Mouse (Mus musculus) intestine, embryonic 16.5 days (tissue): ENCODE data around the gene Plxna4. TPM values are rescaled to one million over a fixed set of nuclear protein-coding genes. Genes with fewer than 3 reads are reported as not detected.

ENCODE experiments used
- ATAC-seq: fragments of 200-750 bp; cut with Nextera tagmentation; 2 replicates; pipeline ENCODE4 v1.8.0; 2017; ENCODE audit warnings: moderate TSS enrichment, moderate library complexity
- H3K27ac ChIP-seq: fragments of 300-500 bp; sonication (generic); 2 replicates; pipeline ENCODE4 v1.5.1; 2014; ENCODE audit warnings: mild to moderate bottlenecking, low read length
- H3K27me3 ChIP-seq: fragments of 300-500 bp; sonication (generic); replicated peaks from 2 replicates; pipeline ENCODE4 v1.6.1; 2014; ENCODE audit warnings: low read length, control low read depth, mixed read lengths; ENCODE audit not compliant: control insufficient read depth, insufficient read depth
- H3K36me3 ChIP-seq: fragments of 300-500 bp; sonication (generic); 2 replicates; pipeline ENCODE4 v1.6.1; 2014; ENCODE audit warnings: low read length, control low read depth; ENCODE audit not compliant: control insufficient read depth, insufficient read depth
- H3K4me1 ChIP-seq: fragments of 300-500 bp; sonication (generic); 2 replicates; pipeline ENCODE4 v1.6.1; 2014; ENCODE audit warnings: low read length, control low read depth, mixed read lengths; ENCODE audit not compliant: control insufficient read depth, insufficient read depth
- H3K4me2 ChIP-seq: fragments of 300-500 bp; sonication (generic); 2 replicates; pipeline ENCODE4 v1.6.1; 2014; ENCODE audit warnings: low read depth, low read length, control low read depth
- H3K4me3 ChIP-seq: fragments of 300-500 bp; sonication (generic); 2 replicates; pipeline ENCODE4 v1.5.1; 2014; ENCODE audit warnings: mild to moderate bottlenecking, low read length
- H3K9ac ChIP-seq: fragments of 300-500 bp; sonication (generic); 2 replicates; pipeline ENCODE4 v1.6.1; 2014; ENCODE audit warnings: low read depth, low read length
- H3K9me3 ChIP-seq: fragments of 300-500 bp; sonication (generic); 2 replicates; pipeline ENCODE4 v1.6.1; 2016; ENCODE audit warnings: low read length, control low read depth; ENCODE audit not compliant: control insufficient read depth
- WGBS: fragments of 180-500 bp; shearing (Covaris S2); extraction: QIAGEN DNeasy Blood & Tissue Kit; methylation state at CpG from one replicate; pipeline ENCODE4 v1.1.7; 2014; 5-methylcytosine and 5-hydroxymethylcytosine counted together
- polyA plus RNA-seq: library from polyadenylated mRNA; unstranded; fragments of >200 nt; fragmentation: Nextera tagmentation; extraction: Ambion mirVana; gene quantifications from 2 replicates; pipeline ENCODE4 v1.2.1, GENCODE M21; 2015

Plxna4 gene
- polyA plus RNA-seq, 1 experiment from 2014 or later = 1.3 TPM

GRCm38 (mm10) chr6:32469196-32469595 lies 118.8 kb downstream of the Plxna4 start:
- no peak overlapping the region for H3K27ac ChIP-seq
- H3K36me3 ChIP-seq = no peaks in the 10 kb centered on the region
- no peaks in the 10 kb centered on the region for H3K27me3 ChIP-seq
- no peak for ATAC-seq
- H3K4me1 ChIP-seq = no peaks in the 10 kb centered on the region
- H3K4me2 ChIP-seq = no peak overlapping the region
- no peak overlapping the region for H3K4me3 ChIP-seq
- H3K9me3 ChIP-seq = no peaks in the 10 kb centered on the region
- H3K9ac ChIP-seq = no peak overlapping the region
- WGBS = 56% methylated on average over 5 of the region's 5 CpGs

- no peaks in the 10 kb centered on the region for H3K36me3 ChIP-seq
- H3K9me3 ChIP-seq = no peaks in the 10 kb centered on the region
- H3K4me1 ChIP-seq = peaks cover 9% of the 10 kb centered on the region; the same call in 1 of the 2 replicates
- H3K9ac ChIP-seq = no peak overlapping the region
- 70% methylated on average over 8 of the region's 8 CpGs for WGBS
- H3K27me3 ChIP-seq = no peaks in the 10 kb centered on the region
- H3K4me3 ChIP-seq = no peak overlapping the region
- H3K27ac ChIP-seq = no peak overlapping the region
- ATAC-seq = no peak
- H3K4me2 ChIP-seq = no peak overlapping the region
These were observed 122.9 kb downstream of the Plxna4 start for GRCm38 (mm10) chr6:32465129-32465528.

GRCm38 (mm10) chr6:32464637-32465036 lies 123.4 kb downstream of the Plxna4 start:
- Histone ChIP-seq H3K4me2 (no peak overlapping the region), H3K9me3 (no peaks in the 10 kb centered on the region), H3K4me1 (peaks cover 9% of the 10 kb centered on the region; the same call in 1 of the 2 replicates), H3K27me3 (no peaks in the 10 kb centered on the region), H3K9ac (no peak overlapping the region), H3K4me3 (no peak overlapping the region), H3K36me3 (no peaks in the 10 kb centered on the region), H3K27ac (no peak overlapping the region)
- ATAC-seq = 0 out of 2 replicates have a peak, but pooled peaks have one; percentile 44
- WGBS = 27% methylated on average over 8 of the region's 8 CpGs

- no peak overlapping the region for H3K4me3 ChIP-seq
- no peaks in the 10 kb centered on the region for H3K36me3 ChIP-seq
- H3K9me3 ChIP-seq = no peaks in the 10 kb centered on the region
- H3K9ac ChIP-seq = no peak overlapping the region
- no peaks in the 10 kb centered on the region for H3K27me3 ChIP-seq
- no peak overlapping the region for H3K4me2 ChIP-seq
- H3K4me1 ChIP-seq = peaks cover 9% of the 10 kb centered on the region; the same call in 1 of the 2 replicates
- ATAC-seq = peak; percentile 40; the same call in 1 of the 2 replicates
- 42% methylated on average over 4 of the region's 4 CpGs for WGBS
- H3K27ac ChIP-seq = no peak overlapping the region
These were observed 123.9 kb downstream of the Plxna4 start for GRCm38 (mm10) chr6:32464046-32464445.

GRCm38 (mm10) chr6:32460400-32460799 lies 127.6 kb downstream of the Plxna4 start:
- 46% methylated on average over 8 of the region's 8 CpGs for WGBS
- ATAC-seq = peak; percentile 74
- Histone ChIP-seq H3K9me3 (no peaks in the 10 kb centered on the region), H3K4me1 (peaks cover 9% of the 10 kb centered on the region; the same call in 1 of the 2 replicates), H3K27ac (no peak overlapping the region; the same call in 1 of the 2 replicates), H3K9ac (no peak overlapping the region), H3K4me3 (0 out of 2 replicates have a peak overlapping the region, but pooled peaks have one; percentile 5), H3K27me3 (no peaks in the 10 kb centered on the region), H3K4me2 (peak overlapping the region; percentile 30; the same call in 1 of the 2 replicates), H3K36me3 (no peaks in the 10 kb centered on the region)

- H3K4me3 ChIP-seq = no peak overlapping the region
- WGBS = 80% methylated on average over 3 of the region's 3 CpGs
These were observed 131.4 kb downstream of the Plxna4 start for GRCm38 (mm10) chr6:32456641-32457040.

GRCm38 (mm10) chr6:32451851-32452250 lies 136.1 kb downstream of the Plxna4 start:
- Histone ChIP-seq H3K9ac (no peak overlapping the region), H3K27me3 (no peaks in the 10 kb centered on the region), H3K36me3 (no peaks in the 10 kb centered on the region), H3K4me2 (no peak overlapping the region), H3K4me3 (no peak overlapping the region), H3K27ac (no peak overlapping the region), H3K4me1 (no peaks in the 10 kb centered on the region), H3K9me3 (no peaks in the 10 kb centered on the region)
- ATAC-seq = no peak

More at GRCm38 (mm10) chr6:32456641-32457040, 131.4 kb downstream of the Plxna4 start:
- H3K27me3 ChIP-seq = no peaks in the 10 kb centered on the region
- H3K4me2 ChIP-seq = no peak overlapping the region
- no peak overlapping the region for H3K9ac ChIP-seq
- H3K4me1 ChIP-seq = peaks cover 9% of the 10 kb centered on the region; the same call in 1 of the 2 replicates
- H3K27ac ChIP-seq = no peak overlapping the region
- no peak for ATAC-seq
- H3K36me3 ChIP-seq = no peaks in the 10 kb centered on the region
- H3K9me3 ChIP-seq = no peaks in the 10 kb centered on the region

- ATAC-seq = no peak
- Histone ChIP-seq H3K9ac (no peak overlapping the region), H3K36me3 (no peaks in the 10 kb centered on the region), H3K4me1 (no peaks in the 10 kb centered on the region), H3K4me3 (no peak overlapping the region), H3K4me2 (no peak overlapping the region), H3K27me3 (no peaks in the 10 kb centered on the region), H3K27ac (no peak overlapping the region), H3K9me3 (no peaks in the 10 kb centered on the region)
- WGBS = 70% methylated on average over 8 of the region's 8 CpGs
These were observed 138.6 kb downstream of the Plxna4 start for GRCm38 (mm10) chr6:32449237-32449963.

- H3K4me1 ChIP-seq = no peaks in the 10 kb centered on the region
- no peak overlapping the region for H3K4me3 ChIP-seq
- no peaks in the 10 kb centered on the region for H3K27me3 ChIP-seq
- no peak overlapping the region for H3K27ac ChIP-seq
- 80% methylated on average over 3 of the region's 3 CpGs for WGBS
- H3K9me3 ChIP-seq = no peaks in the 10 kb centered on the region
- no peak for ATAC-seq
- H3K9ac ChIP-seq = no peak overlapping the region
- H3K4me2 ChIP-seq = no peak overlapping the region
- H3K36me3 ChIP-seq = no peaks in the 10 kb centered on the region
These were observed 139.2 kb downstream of the Plxna4 start for GRCm38 (mm10) chr6:32448787-32449186.
